Mouse (Mus musculus): ENCODE results near the gene Bglap2. TPM values are rescaled to one million over a fixed set of nuclear protein-coding genes. Genes with fewer than 3 reads are reported as not detected.

Bglap2 gene
- polyA plus RNA-seq, 1 experiment, result not detected

GRCm38 (mm10) chr3:88354396-88355165 is 23.9 kb downstream of the Bglap2 start:
- Histone ChIP-seq H3K4me1 (ENCODE audit: control insufficient read depth, insufficient read depth, insufficient read length, low read length) (no peaks in the 10 kb centered on the region), H3K27me3 (ENCODE audit: control insufficient read depth, insufficient read depth, low read length) (no peaks in the 10 kb centered on the region), H3K27ac (ENCODE audit: insufficient read depth, low read depth, low read length) (no peak overlapping the region), H3K36me3 (ENCODE audit: control insufficient read depth, insufficient read depth, low read length) (peaks cover 94% of the 10 kb centered on the region), H3K4me3 (ENCODE audit: low read depth, low read length) (no peak overlapping the region)
- WGBS, result 88% methylated on average over 8 of the region's 8 CpGs
- TF ChIP-seq POLR2A (IDR thresholded peaks at IDR 0.05; ENCODE audit: low read depth, low read length) (no peak), CTCF (IDR thresholded peaks at IDR 0.05; ENCODE audit: extremely low read depth, insufficient read length, insufficient replicate concordance, low read depth, low read length) (no peak)

DNA sequence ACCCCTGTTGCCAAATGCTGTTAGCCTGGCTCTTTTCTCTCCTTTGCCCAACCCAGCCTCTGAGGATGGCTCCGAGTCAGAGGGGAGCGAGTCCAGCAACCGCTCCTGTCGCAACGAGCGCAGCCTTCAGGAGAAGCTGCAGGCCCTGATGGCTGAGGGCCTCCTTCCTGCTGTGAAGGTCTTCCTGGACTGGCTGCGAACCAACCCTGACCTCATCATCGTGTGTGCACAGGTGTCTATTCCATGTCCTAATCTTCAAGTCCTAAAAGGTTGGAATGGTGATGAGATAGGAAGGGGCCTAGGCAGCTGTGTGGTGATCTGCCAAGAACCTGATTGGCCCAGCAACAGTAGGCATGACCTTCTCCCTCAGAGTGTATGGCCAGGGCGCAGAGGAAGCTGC is 25.6 kb downstream of the Bglap2 start:
- Histone ChIP-seq H3K27me3 (ENCODE audit: control insufficient read depth, insufficient read depth, low read length) (no peaks in the 10 kb centered on the region), H3K4me3 (ENCODE audit: low read depth, low read length) (no peak overlapping the region), H3K36me3 (ENCODE audit: control insufficient read depth, insufficient read depth, low read length) (peaks cover 92% of the 10 kb centered on the region), H3K4me1 (ENCODE audit: control insufficient read depth, insufficient read depth, insufficient read length, low read length) (no peaks in the 10 kb centered on the region), H3K27ac (ENCODE audit: insufficient read depth, low read depth, low read length) (no peak overlapping the region)
- WGBS, result 75% methylated on average over 9 of the region's 9 CpGs
- TF ChIP-seq CTCF (IDR thresholded peaks at IDR 0.05; ENCODE audit: extremely low read depth, insufficient read length, insufficient replicate concordance, low read depth, low read length), result no peak
- no peak for TF ChIP-seq POLR2A (IDR thresholded peaks at IDR 0.05; ENCODE audit: low read depth, low read length)

DNA sequence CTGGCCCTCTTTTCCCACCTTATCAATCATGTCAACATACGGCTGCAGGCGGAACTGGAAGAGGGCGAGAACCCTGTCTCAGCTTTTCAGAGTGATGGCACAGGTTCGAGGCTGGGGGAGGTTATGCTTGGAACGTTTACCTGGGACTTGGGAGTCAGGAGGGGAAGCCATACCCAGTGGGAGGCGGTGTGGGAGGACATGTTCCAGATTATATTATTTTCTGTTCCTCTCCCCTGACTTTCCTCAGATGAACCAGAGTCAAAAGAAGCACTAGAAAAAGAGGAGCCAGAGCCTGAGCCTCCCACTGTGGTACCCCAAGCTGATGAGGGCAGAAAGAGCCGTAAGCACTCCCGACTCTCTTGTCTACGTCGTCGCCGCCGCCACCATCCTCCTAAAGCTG is 27.8 kb downstream of the Bglap2 start:
- H3K4me3 ChIP-seq (ENCODE audit: low read depth, low read length), result no peak overlapping the region
- H3K27ac ChIP-seq (ENCODE audit: insufficient read depth, low read depth, low read length), result no peak overlapping the region
- no peaks in the 10 kb centered on the region for H3K27me3 ChIP-seq (ENCODE audit: control insufficient read depth, insufficient read depth, low read length)
- peaks cover 92% of the 10 kb centered on the region for H3K36me3 ChIP-seq (ENCODE audit: control insufficient read depth, insufficient read depth, low read length)
- no peak for TF ChIP-seq CTCF (IDR thresholded peaks at IDR 0.05; ENCODE audit: extremely low read depth, insufficient read length, insufficient replicate concordance, low read depth, low read length)
- TF ChIP-seq POLR2A (IDR thresholded peaks at IDR 0.05; ENCODE audit: low read depth, low read length), result no peak
- WGBS, result 94% methylated on average over 13 of the region's 13 CpGs
- H3K4me1 ChIP-seq (ENCODE audit: control insufficient read depth, insufficient read depth, insufficient read length, low read length), result no peaks in the 10 kb centered on the region

DNA sequence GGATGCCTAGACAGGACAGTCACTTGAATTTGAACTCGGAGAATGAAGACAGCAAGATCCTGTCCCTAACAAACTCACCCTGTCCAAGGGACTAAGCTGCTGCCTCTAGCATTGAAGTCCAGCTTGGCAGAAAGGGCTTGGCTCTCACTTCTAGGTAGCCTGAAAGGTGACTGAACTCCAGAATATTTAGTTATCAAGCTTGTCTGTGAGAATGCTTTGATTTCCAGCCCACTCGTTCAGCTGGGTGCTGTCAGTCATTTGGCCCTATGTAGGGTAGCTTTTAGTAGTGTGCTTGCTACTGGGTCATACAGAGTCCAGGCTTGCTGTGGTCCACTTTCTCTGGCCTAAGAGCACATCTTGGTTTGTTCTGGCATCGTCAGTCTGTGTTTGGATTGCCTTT is 39.5 kb downstream of the Bglap2 start:
- Histone ChIP-seq H3K36me3 (ENCODE audit: control insufficient read depth, insufficient read depth, low read length) (peaks cover 24% of the 10 kb centered on the region), H3K4me3 (ENCODE audit: low read depth, low read length) (no peak overlapping the region), H3K4me1 (ENCODE audit: control insufficient read depth, insufficient read depth, insufficient read length, low read length) (peaks cover 6% of the 10 kb centered on the region; the same call in 1 of the 2 replicates), H3K27me3 (ENCODE audit: control insufficient read depth, insufficient read depth, low read length) (no peaks in the 10 kb centered on the region), H3K27ac (ENCODE audit: insufficient read depth, low read depth, low read length) (no peak overlapping the region)
- 66% methylated on average over 3 of the region's 3 CpGs for WGBS
- TF ChIP-seq CTCF (IDR thresholded peaks at IDR 0.05; ENCODE audit: extremely low read depth, insufficient read length, insufficient replicate concordance, low read depth, low read length) (no peak), POLR2A (IDR thresholded peaks at IDR 0.05; ENCODE audit: low read depth, low read length) (no peak)

GRCm38 (mm10) chr3:88338316-88338715 is 40.2 kb downstream of the Bglap2 start:
- TF ChIP-seq CTCF (IDR thresholded peaks at IDR 0.05; ENCODE audit: extremely low read depth, insufficient read length, insufficient replicate concordance, low read depth, low read length), result no peak
- no peak for TF ChIP-seq POLR2A (IDR thresholded peaks at IDR 0.05; ENCODE audit: low read depth, low read length)
- Histone ChIP-seq H3K4me3 (ENCODE audit: low read depth, low read length) (no peak overlapping the region), H3K4me1 (ENCODE audit: control insufficient read depth, insufficient read depth, insufficient read length, low read length) (peaks cover 6% of the 10 kb centered on the region; the same call in 1 of the 2 replicates), H3K36me3 (ENCODE audit: control insufficient read depth, insufficient read depth, low read length) (peaks cover 17% of the 10 kb centered on the region), H3K27ac (ENCODE audit: insufficient read depth, low read depth, low read length) (no peak overlapping the region), H3K27me3 (ENCODE audit: control insufficient read depth, insufficient read depth, low read length) (no peaks in the 10 kb centered on the region)
- WGBS, result 84% methylated on average over 7 of the region's 7 CpGs

GRCm38 (mm10) chr3:88337367-88338020 is 41.0 kb downstream of the Bglap2 start:
- TF ChIP-seq POLR2A (IDR thresholded peaks at IDR 0.05; ENCODE audit: low read depth, low read length), result no peak
- no peak for TF ChIP-seq CTCF (IDR thresholded peaks at IDR 0.05; ENCODE audit: extremely low read depth, insufficient read length, insufficient replicate concordance, low read depth, low read length)
- peaks cover 11% of the 10 kb centered on the region for H3K36me3 ChIP-seq (ENCODE audit: control insufficient read depth, insufficient read depth, low read length)
- WGBS, result 50% methylated on average over 11 of the region's 11 CpGs
- H3K4me3 ChIP-seq (ENCODE audit: low read depth, low read length), result no peak overlapping the region
- peaks cover 12% of the 10 kb centered on the region for H3K4me1 ChIP-seq (ENCODE audit: control insufficient read depth, insufficient read depth, insufficient read length, low read length)
- H3K27me3 ChIP-seq (ENCODE audit: control insufficient read depth, insufficient read depth, low read length), result no peaks in the 10 kb centered on the region
- H3K27ac ChIP-seq (ENCODE audit: insufficient read depth, low read depth, low read length), result no peak overlapping the region

Measured in small intestine, adult 2 months (tissue).